Mouse (Mus musculus) liver, embryonic 14.5 days (tissue): ENCODE results near the gene Spata7.

ENCODE experiments used
- CTCF ChIP-seq: IDR thresholded peaks from 2 replicates; pipeline ENCODE4 v1.5.1; 2016; ENCODE audit warnings: antibody characterized with exemption, low read depth, control low read depth
- EP300 ChIP-seq: IDR thresholded peaks from 2 replicates; pipeline ENCODE4 v1.6.1; 2016; ENCODE audit warnings: antibody characterized with exemption, low read depth

- TF ChIP-seq CTCF (no peak), EP300 (no peak)
Observed at GRCm38 (mm10) chr12:98627392-98628259, at the start of gene Spata7.
